Mouse (Mus musculus) brain, embryonic 14.5 days (tissue): ENCODE data around the gene Rsg1.

ENCODE experiments used
- CTCF ChIP-seq: fragments of 200-500 bp; IDR thresholded peaks from 2 replicates; pipeline ENCODE4 v1.5.1; 2012; ENCODE audit warnings: inconsistent platforms, mild to moderate bottlenecking, moderate library complexity, borderline replicate concordance; ENCODE audit not compliant: insufficient read depth, insufficient read length; ENCODE audit errors: extremely low read depth
- POLR2A ChIP-seq: fragments of 200-500 bp; IDR thresholded peaks from 2 replicates; pipeline ENCODE4 v1.6.1; 2012; ENCODE audit warnings: mild to moderate bottlenecking, inconsistent platforms, borderline replicate concordance; ENCODE audit not compliant: poor library complexity, insufficient read depth, insufficient read length, severe bottlenecking; ENCODE audit errors: extremely low read depth

- TF ChIP-seq POLR2A, result no peak
- no peak for TF ChIP-seq CTCF
Observed at GRCm38 (mm10) chr4:141165744-141166292, 47.9 kb upstream of the Rsg1 start.
